Mouse (Mus musculus) embryonic facial prominence, embryonic 12.5 days (tissue): ENCODE measurements at regions not wholly inside any gene's neighbourhood (a gene's known extent, or its start where the extent isn't known, plus 50 kb on each side); places are given as distances from the start of the nearest gene placed in this dataset.

Experiments used
- ATAC-seq: fragments of 200-750 bp; cut with Nextera tagmentation; 2 replicates; pipeline ENCODE4 v1.8.0; 2017; ENCODE audit not compliant: insufficient number of reproducible peaks, insufficient read depth, low FRiP score, low TSS enrichment
- H3K27ac ChIP-seq: fragments of 300-500 bp; sonication (generic); 2 replicates; pipeline ENCODE4 v1.5.1; 2016; ENCODE audit warnings: mild to moderate bottlenecking
- H3K27me3 ChIP-seq: fragments of 300-500 bp; sonication (generic); 2 replicates; pipeline ENCODE4 v1.6.1; 2016; ENCODE audit warnings: mild to moderate bottlenecking, moderate library complexity
- H3K36me3 ChIP-seq: fragments of 300-500 bp; sonication (generic); 2 replicates; pipeline ENCODE4 v1.6.1; 2016; ENCODE audit warnings: mild to moderate bottlenecking
- H3K4me1 ChIP-seq: fragments of 300-500 bp; sonication (generic); 2 replicates; pipeline ENCODE4 v1.6.1; 2016
- H3K4me2 ChIP-seq: fragments of 300-500 bp; sonication (generic); replicated peaks from 2 replicates; pipeline ENCODE4 v1.6.1; 2016; ENCODE audit warnings: mild to moderate bottlenecking, moderate library complexity
- H3K4me3 ChIP-seq: fragments of 300-500 bp; sonication (generic); 2 replicates; pipeline ENCODE4 v1.5.1; 2016; ENCODE audit warnings: mild to moderate bottlenecking
- H3K9ac ChIP-seq: fragments of 300-500 bp; sonication (generic); 2 replicates; pipeline ENCODE4 v1.6.1; 2016; ENCODE audit warnings: mild to moderate bottlenecking, moderate library complexity
- H3K9me3 ChIP-seq: fragments of 300-500 bp; sonication (generic); 2 replicates; pipeline ENCODE4 v1.6.1; 2016; ENCODE audit warnings: mild to moderate bottlenecking, moderate library complexity
- WGBS: fragments of 180-500 bp; shearing (Covaris S2); methylation state at CpG from one replicate; pipeline ENCODE4 v1.1.7; 2016; 5-methylcytosine and 5-hydroxymethylcytosine counted together

GRCm38 (mm10) chr1:169140056-169140455 is 391.2 kb downstream of the Nuf2 start:
- H3K9me3 ChIP-seq = no peaks in the 10 kb centered on the region; the same call in 1 of the 2 replicates
- H3K36me3 ChIP-seq = no peaks in the 10 kb centered on the region
- H3K4me2 ChIP-seq = no peak overlapping the region
- H3K27me3 ChIP-seq = no peaks in the 10 kb centered on the region
- no peak for ATAC-seq
- no peak overlapping the region for H3K4me3 ChIP-seq
- H3K27ac ChIP-seq = no peak overlapping the region
- 76% methylated on average over 3 of the region's 3 CpGs for WGBS
- no peak overlapping the region for H3K9ac ChIP-seq
- H3K4me1 ChIP-seq = no peaks in the 10 kb centered on the region

- no peaks in the 10 kb centered on the region for H3K36me3 ChIP-seq
- H3K4me1 ChIP-seq = no peaks in the 10 kb centered on the region
- H3K27ac ChIP-seq = no peak overlapping the region
- WGBS = 67% methylated on average over 5 of the region's 5 CpGs
- H3K9ac ChIP-seq = no peak overlapping the region
- no peaks in the 10 kb centered on the region; the same call in 1 of the 2 replicates for H3K9me3 ChIP-seq
- ATAC-seq = no peak
- no peak overlapping the region for H3K4me3 ChIP-seq
- H3K4me2 ChIP-seq = no peak overlapping the region
- no peaks in the 10 kb centered on the region for H3K27me3 ChIP-seq
These were observed 391.8 kb downstream of the Nuf2 start for GRCm38 (mm10) chr1:169139507-169139906.

GRCm38 (mm10) chr1:169139184-169139486 is 392.1 kb downstream of the Nuf2 start:
- Histone ChIP-seq H3K4me3 (no peak overlapping the region), H3K36me3 (no peaks in the 10 kb centered on the region), H3K27ac (no peak overlapping the region), H3K9ac (no peak overlapping the region), H3K9me3 (no peaks in the 10 kb centered on the region; the same call in 1 of the 2 replicates), H3K4me2 (no peak overlapping the region), H3K27me3 (no peaks in the 10 kb centered on the region), H3K4me1 (no peaks in the 10 kb centered on the region)
- WGBS = 55% methylated on average over 2 of the region's 2 CpGs
- ATAC-seq = no peak

GRCm38 (mm10) chr1:169138404-169139183 is 392.7 kb downstream of the Nuf2 start:
- Histone ChIP-seq H3K27ac (no peak overlapping the region), H3K4me3 (no peak overlapping the region), H3K4me2 (no peak overlapping the region), H3K9ac (no peak overlapping the region), H3K9me3 (no peaks in the 10 kb centered on the region; the same call in 1 of the 2 replicates), H3K4me1 (no peaks in the 10 kb centered on the region), H3K36me3 (no peaks in the 10 kb centered on the region), H3K27me3 (no peaks in the 10 kb centered on the region)
- 43% methylated on average over 6 of the region's 6 CpGs for WGBS
- ATAC-seq = no peak

- Histone ChIP-seq H3K4me2 (no peak overlapping the region), H3K9me3 (no peaks in the 10 kb centered on the region), H3K27me3 (no peaks in the 10 kb centered on the region), H3K4me1 (no peaks in the 10 kb centered on the region), H3K4me3 (no peak overlapping the region), H3K27ac (no peak overlapping the region), H3K9ac (no peak overlapping the region), H3K36me3 (no peaks in the 10 kb centered on the region)
- ATAC-seq = no peak
These were observed 395.7 kb downstream of the Nuf2 start for GRCm38 (mm10) chr1:169135542-169135941.

GRCm38 (mm10) chr1:169103669-169104068 is 427.6 kb downstream of the Nuf2 start:
- no peaks in the 10 kb centered on the region for H3K36me3 ChIP-seq
- H3K9me3 ChIP-seq = no peaks in the 10 kb centered on the region
- no peak overlapping the region for H3K9ac ChIP-seq
- no peak for ATAC-seq
- no peaks in the 10 kb centered on the region for H3K4me1 ChIP-seq
- no peaks in the 10 kb centered on the region for H3K27me3 ChIP-seq
- no peak overlapping the region for H3K4me2 ChIP-seq
- no peak overlapping the region for H3K4me3 ChIP-seq
- H3K27ac ChIP-seq = no peak overlapping the region
- 71% methylated on average over 4 of the region's 4 CpGs for WGBS

GRCm38 (mm10) chr1:169103113-169103512 is 428.2 kb downstream of the Nuf2 start:
- Histone ChIP-seq H3K27me3 (no peaks in the 10 kb centered on the region), H3K9me3 (no peaks in the 10 kb centered on the region), H3K4me2 (no peak overlapping the region), H3K4me3 (no peak overlapping the region), H3K4me1 (no peaks in the 10 kb centered on the region), H3K36me3 (no peaks in the 10 kb centered on the region), H3K27ac (no peak overlapping the region), H3K9ac (no peak overlapping the region)
- ATAC-seq = no peak
- WGBS = 70% methylated on average over 2 of the region's 2 CpGs

GRCm38 (mm10) chr1:169099221-169099620 is 432.0 kb downstream of the Nuf2 start:
- 68% methylated on average over 5 of the region's 5 CpGs for WGBS
- H3K4me3 ChIP-seq = no peak overlapping the region
- no peaks in the 10 kb centered on the region for H3K36me3 ChIP-seq
- no peak for ATAC-seq
- no peaks in the 10 kb centered on the region for H3K27me3 ChIP-seq
- H3K4me1 ChIP-seq = 0 out of 2 replicates have a peak, but pooled peaks cover 6% of the 10 kb centered on the region
- no peak overlapping the region for H3K27ac ChIP-seq
- no peaks in the 10 kb centered on the region for H3K9me3 ChIP-seq
- H3K9ac ChIP-seq = no peak overlapping the region
- no peak overlapping the region for H3K4me2 ChIP-seq

- 40% methylated on average over 5 of the region's 5 CpGs for WGBS
- H3K4me2 ChIP-seq = no peak overlapping the region
- no peak for ATAC-seq
These were observed 434.5 kb downstream of the Nuf2 start for GRCm38 (mm10) chr1:169096737-169097136.

GRCm38 (mm10) chr1:169093602-169094354 is 437.5 kb downstream of the Nuf2 start:
- Histone ChIP-seq H3K4me2 (no peak overlapping the region), H3K4me3 (no peak overlapping the region), H3K9ac (no peak overlapping the region), H3K27ac (no peak overlapping the region), H3K27me3 (no peaks in the 10 kb centered on the region), H3K4me1 (0 out of 2 replicates have a peak, but pooled peaks cover 6% of the 10 kb centered on the region), H3K36me3 (no peaks in the 10 kb centered on the region), H3K9me3 (no peaks in the 10 kb centered on the region)
- WGBS = 64% methylated on average over 3 of the region's 3 CpGs
- ATAC-seq = no peak

More at GRCm38 (mm10) chr1:169096737-169097136, 434.5 kb downstream of the Nuf2 start:
- no peak overlapping the region for H3K4me3 ChIP-seq
- no peak overlapping the region for H3K27ac ChIP-seq
- no peaks in the 10 kb centered on the region for H3K27me3 ChIP-seq
- 0 out of 2 replicates have a peak, but pooled peaks cover 6% of the 10 kb centered on the region for H3K4me1 ChIP-seq
- H3K9ac ChIP-seq = no peak overlapping the region
- H3K36me3 ChIP-seq = no peaks in the 10 kb centered on the region
- H3K9me3 ChIP-seq = no peaks in the 10 kb centered on the region

- Histone ChIP-seq H3K9me3 (no peaks in the 10 kb centered on the region), H3K36me3 (no peaks in the 10 kb centered on the region), H3K4me2 (no peak overlapping the region), H3K4me3 (no peak overlapping the region), H3K9ac (no peak overlapping the region), H3K4me1 (no peaks in the 10 kb centered on the region), H3K27me3 (no peaks in the 10 kb centered on the region), H3K27ac (no peak overlapping the region)
- no peak for ATAC-seq
- WGBS = 67% methylated on average over 3 of the region's 3 CpGs
These were observed 445.2 kb downstream of the Nuf2 start for GRCm38 (mm10) chr1:169086032-169086431.

GRCm38 (mm10) chr1:169080686-169081085 is 450.6 kb downstream of the Nuf2 start:
- Histone ChIP-seq H3K36me3 (no peaks in the 10 kb centered on the region), H3K4me1 (no peaks in the 10 kb centered on the region), H3K4me3 (no peak overlapping the region), H3K4me2 (no peak overlapping the region), H3K9ac (no peak overlapping the region), H3K27ac (no peak overlapping the region), H3K27me3 (no peaks in the 10 kb centered on the region), H3K9me3 (no peaks in the 10 kb centered on the region)
- 90% methylated on average over 1 of the region's 1 CpGs for WGBS
- no peak for ATAC-seq
